Mouse (Mus musculus) kidney, adult 11 months (tissue): ENCODE data around the gene Itgb1bp1.

Source experiments
- DNase-seq: peaks from one replicate; pipeline ENCODE4 v3.0.0; 2022

Gene Itgb1bp1

GRCm38 (mm10) chr12:21234560-21234959, 51.5 kb downstream of the Itgb1bp1 start:
- no peak for DNase-seq

GRCm38 (mm10) chr12:21233727-21234126, 52.4 kb downstream of the Itgb1bp1 start:
- no peak for DNase-seq

GRCm38 (mm10) chr12:21229076-21229918, 56.8 kb downstream of the Itgb1bp1 start:
- no peak for DNase-seq

GRCm38 (mm10) chr12:21228650-21229049, 57.4 kb downstream of the Itgb1bp1 start:
- no peak for DNase-seq

- peak; percentile 89 for DNase-seq
These were observed 58.8 kb downstream of the Itgb1bp1 start for GRCm38 (mm10) chr12:21227076-21227980.

- DNase-seq = no peak
These were observed 59.8 kb downstream of the Itgb1bp1 start for GRCm38 (mm10) chr12:21226316-21226715.

GRCm38 (mm10) chr12:21225358-21225757, 60.7 kb downstream of the Itgb1bp1 start:
- DNase-seq = no peak

- no peak for DNase-seq
These were observed 62.2 kb downstream of the Itgb1bp1 start for GRCm38 (mm10) chr12:21223923-21224322.

GRCm38 (mm10) chr12:21220596-21220995, 65.5 kb downstream of the Itgb1bp1 start:
- DNase-seq = no peak

GRCm38 (mm10) chr12:21217776-21218444, 68.2 kb downstream of the Itgb1bp1 start:
- DNase-seq = no peak

- DNase-seq = no peak
These were observed 71.4 kb downstream of the Itgb1bp1 start for GRCm38 (mm10) chr12:21214551-21215165.

- DNase-seq = no peak
These were observed 73.2 kb downstream of the Itgb1bp1 start for GRCm38 (mm10) chr12:21212876-21213275.

- peak; percentile 15 for DNase-seq
These were observed 76.8 kb downstream of the Itgb1bp1 start for GRCm38 (mm10) chr12:21209273-21209672.

GRCm38 (mm10) chr12:21208172-21208795, 77.8 kb downstream of the Itgb1bp1 start:
- DNase-seq = no peak

GRCm38 (mm10) chr12:21207422-21207821, 78.7 kb downstream of the Itgb1bp1 start:
- no peak for DNase-seq

GRCm38 (mm10) chr12:21205799-21206198, 80.3 kb downstream of the Itgb1bp1 start:
- no peak for DNase-seq

GRCm38 (mm10) chr12:21204701-21205312, 81.3 kb downstream of the Itgb1bp1 start:
- DNase-seq = no peak

GRCm38 (mm10) chr12:21201485-21202269, 84.4 kb downstream of the Itgb1bp1 start:
- DNase-seq = no peak

- no peak for DNase-seq
These were observed 85.5 kb downstream of the Itgb1bp1 start for GRCm38 (mm10) chr12:21200613-21201012.

- no peak for DNase-seq
These were observed 89.7 kb downstream of the Itgb1bp1 start for GRCm38 (mm10) chr12:21196420-21196819.

- no peak for DNase-seq
These were observed 90.6 kb downstream of the Itgb1bp1 start for GRCm38 (mm10) chr12:21195497-21195896.
